15 mouse cellular contexts compared by ENCODE assay signal in genomic region chr16:25603121-25603520, GRCm38 (mm10).
"Had no signal": no experiment of that assay in that cellular context is flagged by ENCODE, and none has a peak within 500 bp of the region (broad histone marks: within the 10 kb centered on the region; RNA-seq: fewer than 3 reads in every experiment).

No protein-coding gene starts in this region.

- H3K9me3 ChIP-seq: midbrain, embryonic 10.5 days; midbrain, embryonic 12.5 days; neural tube, embryonic 12.5 days; stomach, embryonic 15.5 days had no signal

- H3K27me3 ChIP-seq: midbrain, embryonic 12.5 days; neural tube, embryonic 12.5 days; stomach, embryonic 15.5 days had no signal

- ATAC-seq: midbrain, embryonic 16.5 days had no signal

- H3K9ac ChIP-seq: lung, embryonic 14.5 days; midbrain, embryonic 12.5 days; neural tube, embryonic 12.5 days; stomach, embryonic 15.5 days had no signal

- H3K4me2 ChIP-seq: lung, embryonic 14.5 days; midbrain, embryonic 12.5 days; neural tube, embryonic 12.5 days; stomach, embryonic 15.5 days had no signal

- H3K27ac ChIP-seq: midbrain, embryonic 10.5 days; midbrain, embryonic 12.5 days; neural tube, embryonic 12.5 days; stomach, embryonic 15.5 days; stomach, postnatal 0 days had no signal

- H3K4me3 ChIP-seq: midbrain, embryonic 10.5 days; midbrain, embryonic 12.5 days; neural tube, embryonic 12.5 days; stomach, embryonic 15.5 days had no signal

- H3K4me1 ChIP-seq: midbrain, embryonic 10.5 days; midbrain, embryonic 12.5 days; neural tube, embryonic 12.5 days; stomach, embryonic 15.5 days had no signal

- DNase-seq: lung, adult 18-20 months; lung, embryonic 14.5 days; lung, postnatal 10 days; lung, postnatal 4 days; midbrain, embryonic 14.5 days; right cerebral cortex, postnatal 14 days; thymus, adult 2 months; thymus, postnatal 25 days; thymus, postnatal 4 days had no signal

- H3K36me3 ChIP-seq: midbrain, embryonic 10.5 days; midbrain, embryonic 12.5 days; neural tube, embryonic 12.5 days; stomach, embryonic 15.5 days had no signal
